Mouse (Mus musculus): ENCODE results near the gene Dtx1.

The Dtx1 gene

GRCm38 (mm10) chr5:120644227-120644626 lies 67.5 kb downstream of the Dtx1 start:
- DNase-seq (ENCODE audit: extremely low read depth, low read depth) = no peak

GRCm38 (mm10) chr5:120643365-120644085 lies 68.2 kb downstream of the Dtx1 start:
- no peak for DNase-seq (ENCODE audit: extremely low read depth, low read depth)

DNA sequence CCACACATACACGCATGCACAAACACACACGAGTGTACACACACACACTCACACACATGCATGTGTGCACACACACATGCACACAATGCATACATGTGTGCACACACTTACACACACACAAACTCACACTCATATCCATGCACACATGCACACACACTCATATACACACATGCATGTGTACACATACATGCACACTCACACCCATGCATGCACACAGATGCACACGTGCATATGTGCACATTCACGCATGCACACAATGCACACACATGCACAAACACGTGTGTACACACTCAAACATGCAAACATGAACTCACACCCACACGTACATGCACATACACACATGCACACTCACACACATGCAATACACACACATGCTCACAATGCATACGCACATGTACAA lies 71.6 kb downstream of the Dtx1 start:
- DNase-seq (ENCODE audit: extremely low read depth, low read depth) = no peak

DNA sequence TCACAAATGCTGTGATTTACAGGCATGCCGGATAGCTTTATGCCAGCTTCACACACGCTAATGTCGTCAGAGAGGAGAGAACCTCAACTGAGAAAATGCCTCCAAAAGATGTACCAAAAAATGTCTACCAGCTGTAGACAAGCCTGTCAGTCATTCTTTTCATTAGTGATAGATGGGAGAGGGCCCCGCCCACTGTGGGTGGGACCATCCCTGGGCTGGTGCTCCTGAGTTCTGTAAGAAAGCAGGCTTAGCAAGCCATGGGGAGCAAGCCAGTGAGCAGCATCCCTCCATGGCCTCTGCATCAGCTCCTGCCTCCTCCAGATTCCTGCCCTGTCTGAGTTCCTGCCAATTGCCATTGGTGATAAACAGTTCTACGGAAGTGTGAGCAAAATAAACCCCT lies 76.1 kb downstream of the Dtx1 start:
- no peak for DNase-seq (ENCODE audit: extremely low read depth, low read depth)

GRCm38 (mm10) chr5:120634860-120635259 lies 76.9 kb downstream of the Dtx1 start:
- DNase-seq (ENCODE audit: extremely low read depth, low read depth) = no peak

DNA sequence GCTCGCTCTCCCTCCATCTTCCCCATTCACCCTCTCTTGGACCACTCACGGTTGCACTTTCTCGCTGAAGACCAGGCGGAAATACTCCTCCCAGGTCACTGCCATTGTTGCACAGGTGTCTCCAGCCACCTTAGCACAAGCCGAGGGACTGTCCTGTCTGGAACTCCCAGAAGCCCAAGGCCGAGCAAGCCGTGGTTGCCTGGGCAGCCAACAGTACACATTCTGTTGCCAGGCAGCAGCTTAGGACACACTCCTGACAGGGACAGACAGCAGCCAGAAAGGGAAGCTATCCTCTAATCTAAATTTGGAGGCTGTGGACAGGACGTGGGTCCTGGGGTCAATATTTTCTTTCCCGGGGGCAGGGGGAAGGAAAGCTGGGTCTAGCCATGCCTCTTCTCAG lies 77.6 kb downstream of the Dtx1 start, which contains the start of gene Cfap73:
Gene Cfap73 (minus strand): TSS at position 105 of the 400 bp plus-strand sequence.
- no peak for DNase-seq (ENCODE audit: extremely low read depth, low read depth)

DNA sequence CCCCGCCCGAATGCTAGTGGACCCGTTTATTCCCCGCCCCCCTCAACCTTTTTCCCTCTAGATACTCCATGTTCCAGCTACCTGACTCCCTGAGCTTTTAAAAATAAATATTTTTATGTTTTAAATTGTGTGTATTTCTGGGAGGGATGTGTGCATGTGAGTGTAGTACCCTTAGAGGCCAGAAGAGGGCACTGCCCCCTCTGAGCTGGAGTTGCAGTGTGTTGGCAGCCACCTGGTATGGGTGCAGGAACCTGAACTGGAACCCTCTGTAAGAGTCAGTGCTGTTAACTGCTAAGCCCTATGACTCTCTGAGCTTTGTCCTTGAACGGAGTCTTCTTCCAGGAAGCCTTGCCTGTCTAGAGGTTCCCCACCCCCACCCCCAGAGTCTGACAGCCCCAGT lies 79.8 kb downstream of the Dtx1 start:
- DNase-seq (ENCODE audit: extremely low read depth, low read depth) = no peak

DNA sequence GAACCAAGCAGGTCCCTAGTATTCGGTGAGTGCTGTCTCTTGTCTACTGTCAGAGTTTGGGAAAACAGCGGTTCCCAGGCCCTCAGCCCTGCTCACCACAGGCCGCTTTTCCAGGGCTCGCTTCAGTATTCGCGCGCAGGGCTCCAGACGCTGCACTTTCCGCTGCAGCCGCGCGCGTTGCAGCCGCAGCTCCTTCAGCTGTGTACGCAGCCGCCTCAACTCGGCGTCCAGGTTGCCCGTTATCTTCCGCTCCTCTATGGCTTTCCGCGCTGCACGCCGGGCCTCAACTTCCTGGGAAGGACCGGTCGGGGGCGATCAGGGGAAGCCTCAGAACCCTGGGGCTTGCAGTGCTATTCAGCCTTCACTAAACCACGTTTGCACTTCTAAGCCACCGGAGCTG lies 80.6 kb downstream of the Dtx1 start:
- no peak for DNase-seq (ENCODE audit: extremely low read depth, low read depth)

Data from MEL-GATA-1-ER (cell line).